Mouse (Mus musculus) thymus, adult 2 months (tissue): ENCODE data around the gene Plcd1.

Experiments used
- CTCF ChIP-seq: fragments of 200-500 bp; IDR thresholded peaks from 2 replicates; pipeline ENCODE4 v1.5.1; 2012; ENCODE audit warnings: mild to moderate bottlenecking, control low read depth, low read length, moderate library complexity, borderline replicate concordance; ENCODE audit not compliant: control insufficient read depth, poor library complexity, insufficient read depth; ENCODE audit errors: extremely low read depth
- POLR2A ChIP-seq: fragments of 200-500 bp; IDR thresholded peaks from 2 replicates; pipeline ENCODE4 v1.6.1; 2012; ENCODE audit warnings: mild to moderate bottlenecking, low read length, control low read depth, moderate library complexity; ENCODE audit not compliant: control insufficient read depth, poor library complexity, insufficient read depth; ENCODE audit errors: extremely low read depth

DNA sequence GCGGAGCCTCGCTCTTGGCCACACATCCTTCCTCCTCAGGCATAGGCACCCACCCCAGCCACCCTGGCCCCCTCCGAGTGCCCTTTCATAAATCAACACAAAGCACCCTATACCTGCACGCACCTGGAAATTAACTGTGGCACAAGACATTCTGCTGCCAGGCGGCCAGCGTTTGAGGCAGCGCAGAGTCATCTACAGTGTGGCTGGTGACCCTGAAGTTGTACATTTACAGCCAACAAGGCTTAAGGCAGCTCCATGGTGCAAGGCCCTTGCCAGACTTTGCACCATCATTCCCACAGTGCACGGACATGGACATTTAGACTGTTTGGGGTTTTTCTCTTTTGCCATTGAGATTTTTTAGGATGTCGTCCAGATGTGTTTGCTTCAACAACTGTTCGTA is 32.6 kb downstream of the Plcd1 start:
- TF ChIP-seq CTCF (no peak), POLR2A (no peak)
